Mouse (Mus musculus) liver, postnatal 0 days (tissue): Measurements from ENCODE around the gene Taar8a. TPM values are rescaled to one million over a fixed set of nuclear protein-coding genes. Genes with fewer than 3 reads are reported as not detected.
"Not testable (repeated sequence)": the region's sequence is repeated elsewhere in the genome, so short reads cannot be mapped to it uniquely, and the experiment has no call there.

Source experiments
- ATAC-seq: fragments of 200-750 bp; cut with Nextera tagmentation; 2 replicates; pipeline ENCODE4 v1.8.0; 2017; ENCODE audit warnings: mild to moderate bottlenecking, moderate library complexity
- DNase-seq: peaks from one replicate; pipeline ENCODE4 v3.0.0-alpha.2; 2016
- H3K27ac ChIP-seq: fragments of 300-500 bp; sonication (generic); 2 replicates; pipeline ENCODE4 v1.5.1; 2014; ENCODE audit warnings: antibody characterized with exemption, moderate library complexity, mild to moderate bottlenecking, low read depth
- H3K27me3 ChIP-seq: fragments of 300-500 bp; sonication (generic); 2 replicates; pipeline ENCODE4 v1.6.1; 2014; ENCODE audit warnings: low read length, control low read depth, mixed read lengths; ENCODE audit not compliant: insufficient read depth
- H3K36me3 ChIP-seq: fragments of 300-500 bp; sonication (generic); replicated peaks from 2 replicates; pipeline ENCODE4 v1.6.1; 2014; ENCODE audit warnings: mild to moderate bottlenecking, control low read depth, low read length, moderate library complexity, mixed read lengths; ENCODE audit not compliant: insufficient read depth
- H3K4me1 ChIP-seq: fragments of 300-500 bp; sonication (generic); 2 replicates; pipeline ENCODE4 v1.6.1; 2014; ENCODE audit warnings: antibody characterized with exemption, mild to moderate bottlenecking, control low read depth; ENCODE audit not compliant: insufficient read depth
- H3K4me2 ChIP-seq: fragments of 300-500 bp; sonication (generic); 2 replicates; pipeline ENCODE4 v1.6.1; 2014; ENCODE audit warnings: low read depth, mild to moderate bottlenecking, low read length, moderate library complexity, mixed read lengths
- H3K4me3 ChIP-seq: fragments of 300-500 bp; sonication (generic); 2 replicates; pipeline ENCODE4 v1.5.1; 2014; ENCODE audit warnings: low read depth, low read length
- H3K9ac ChIP-seq: fragments of 300-500 bp; sonication (generic); replicated peaks from 2 replicates; pipeline ENCODE4 v1.6.1; 2014; ENCODE audit warnings: mild to moderate bottlenecking, moderate library complexity
- H3K9me3 ChIP-seq: fragments of 300-500 bp; sonication (generic); 2 replicates; pipeline ENCODE4 v1.6.1; 2016; ENCODE audit warnings: mild to moderate bottlenecking, control low read depth, low read length, mixed read lengths
- CTCF ChIP-seq: sonication (generic); IDR thresholded peaks from 2 replicates; pipeline ENCODE4 v1.5.1; 2016; ENCODE audit warnings: antibody characterized with exemption, low read depth
- EP300 ChIP-seq: IDR thresholded peaks from 2 replicates; pipeline ENCODE4 v1.6.1; 2016; ENCODE audit warnings: antibody characterized with exemption, low read depth, mild to moderate bottlenecking
- WGBS: fragments of 180-500 bp; shearing (Covaris S2); extraction: QIAGEN DNeasy Blood & Tissue Kit; methylation state at CpG from one replicate; pipeline ENCODE4 v1.1.7; 2014; ENCODE audit not compliant: insufficient replicate concordance; 5-methylcytosine and 5-hydroxymethylcytosine counted together
- polyA plus RNA-seq: library from polyadenylated mRNA; unstranded; fragments of >200 nt; fragmentation: Nextera tagmentation; extraction: Ambion mirVana; gene quantifications from 2 replicates; pipeline ENCODE4 v1.2.1, GENCODE M21; 2015

Taar8a gene
- not detected in 2 replicates for polyA plus RNA-seq

DNA sequence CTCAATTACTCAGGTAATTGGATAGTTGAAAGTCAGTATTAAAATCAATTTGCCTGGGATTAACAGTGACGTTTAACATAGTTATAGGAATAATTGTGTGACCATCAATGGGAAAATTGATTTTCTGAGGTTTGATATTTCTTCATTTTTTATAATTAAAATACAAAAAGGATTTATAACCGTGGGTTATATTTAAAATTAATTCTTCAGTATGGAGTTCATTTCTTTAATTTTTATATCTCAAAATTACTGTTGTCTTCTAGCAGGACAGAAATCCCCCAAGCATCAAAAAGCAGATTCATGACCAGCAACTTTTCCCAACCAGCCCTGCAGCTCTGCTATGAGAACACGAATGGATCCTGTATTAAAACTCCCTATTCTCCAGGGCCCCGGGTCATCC, at the start of gene Taar8a:
Taar8a (plus strand) TSS at position 301 of the 400 bp plus-strand sequence.
- not testable (repeated sequence) for ATAC-seq, H3K9me3 ChIP-seq, H3K36me3 ChIP-seq, H3K4me1 ChIP-seq, H3K27ac ChIP-seq, H3K4me3 ChIP-seq, DNase-seq, H3K4me2 ChIP-seq, H3K27me3 ChIP-seq, H3K9ac ChIP-seq
- WGBS: 75% methylated on average over 2 of the region's 4 CpGs

- Histone ChIP-seq H3K4me1 (no peaks in the 10 kb centered on the region), H3K4me2 (no peak within 1 kb of the TSS), H3K9me3 (no peaks in the 10 kb centered on the region), H3K36me3 (no peaks in the 10 kb centered on the region), H3K9ac (no peak within 1 kb of the TSS), H3K27ac (no peak within 1 kb of the TSS), H3K27me3 (no peaks in the 10 kb centered on the region), H3K4me3 (no peak within 1 kb of the TSS)
- TF ChIP-seq CTCF (no peak), EP300 (no peak)
- no peak for DNase-seq
- no peak for ATAC-seq
Observed at GRCm38 (mm10) chr10:24026922-24027321, 49.4 kb upstream of the Taar8a start, which contains the start of gene Taar7d. TSS of gene Taar7d (plus strand) at chr10:24027222.

DNA sequence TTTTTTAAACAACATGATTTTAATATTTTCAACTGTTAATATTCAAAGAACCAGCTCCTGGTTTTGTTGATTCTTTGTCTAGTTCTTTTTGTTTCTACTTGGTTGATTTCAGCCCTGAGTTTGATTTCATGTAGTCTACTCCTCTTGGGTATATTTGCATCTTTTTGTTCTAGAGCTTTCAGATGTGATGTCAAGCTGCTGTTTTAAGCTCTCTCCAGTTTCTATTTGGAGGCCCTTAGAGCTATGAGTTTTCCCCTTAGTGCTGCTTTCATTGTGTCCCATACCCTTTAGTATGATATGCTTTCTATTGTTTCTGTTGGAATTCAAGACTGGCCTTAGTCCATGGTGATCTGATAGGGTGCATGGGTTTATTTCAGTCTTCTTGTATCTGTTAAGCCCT, 45.0 kb upstream of the Taar8a start:
- H3K27ac ChIP-seq: no peak overlapping the region
- no peak for DNase-seq
- H3K36me3 ChIP-seq: no peaks in the 10 kb centered on the region
- no peaks in the 10 kb centered on the region for H3K4me1 ChIP-seq
- no peaks in the 10 kb centered on the region for H3K9me3 ChIP-seq
- no peak overlapping the region for H3K4me2 ChIP-seq
- no peak overlapping the region for H3K4me3 ChIP-seq
- no peak for ATAC-seq
- no peaks in the 10 kb centered on the region for H3K27me3 ChIP-seq
- H3K9ac ChIP-seq: no peak overlapping the region
- TF ChIP-seq CTCF (no peak), EP300 (no peak)

DNA sequence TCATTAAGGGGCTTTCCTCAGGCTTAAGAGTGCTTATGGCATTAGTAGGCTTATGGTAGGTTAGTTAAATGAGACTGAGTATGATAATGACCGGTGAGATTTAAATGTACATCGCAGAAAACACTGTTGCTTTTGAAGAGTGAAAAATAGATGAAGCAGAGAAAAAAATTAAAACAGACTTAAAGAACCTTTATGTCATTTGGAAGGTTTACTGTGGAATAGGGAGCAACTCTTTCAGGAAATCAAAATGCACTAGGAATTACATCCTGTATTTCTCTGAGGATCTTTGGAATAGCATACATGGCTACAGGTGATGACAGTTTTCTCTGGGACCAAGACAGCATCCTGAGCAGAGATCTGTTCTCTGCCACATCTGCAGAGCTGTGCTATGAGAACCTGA, 39.0 kb upstream of the Taar8a start, which contains the start of gene Taar7e:
Taar7e (plus strand) TSS at position 301 of the 400 bp plus-strand sequence.
- Histone ChIP-seq H3K36me3 (no peaks in the 10 kb centered on the region), H3K27ac (no peak within 1 kb of the TSS), H3K4me3 (no peak within 1 kb of the TSS), H3K4me2 (no peak within 1 kb of the TSS), H3K27me3 (no peaks in the 10 kb centered on the region), H3K9ac (no peak within 1 kb of the TSS), H3K9me3 (no peaks in the 10 kb centered on the region), H3K4me1 (no peaks in the 10 kb centered on the region)
- 88% methylated on average over 2 of the region's 2 CpGs for WGBS
- no peak for ATAC-seq
- no peak for DNase-seq
- TF ChIP-seq EP300: no peak
- no peak for TF ChIP-seq CTCF

- Histone ChIP-seq H3K4me1 (no peaks in the 10 kb centered on the region), H3K4me2 (no peak overlapping the region), H3K9me3 (no peaks in the 10 kb centered on the region), H3K27me3 (no peaks in the 10 kb centered on the region), H3K36me3 (no peaks in the 10 kb centered on the region), H3K4me3 (no peak overlapping the region), H3K9ac (no peak overlapping the region), H3K27ac (no peak overlapping the region)
- TF ChIP-seq EP300: peak; percentile 60
- TF ChIP-seq CTCF: no peak
- DNase-seq (no peak), ATAC-seq (no peak)
- 48% methylated on average over 2 of the region's 2 CpGs for WGBS
Observed at GRCm38 (mm10) chr10:24040120-24040869, 36.0 kb upstream of the Taar8a start.

GRCm38 (mm10) chr10:24049210-24049609, 27.1 kb upstream of the Taar8a start, which contains the start of gene Taar7f:
TSS of gene Taar7f (plus strand) at chr10:24049510.
- no peaks in the 10 kb centered on the region for H3K36me3 ChIP-seq
- no peak within 1 kb of the TSS for H3K27ac ChIP-seq
- DNase-seq (no peak), ATAC-seq (no peak)
- TF ChIP-seq CTCF (no peak), EP300 (no peak)
- H3K9ac ChIP-seq: no peak within 1 kb of the TSS
- no peaks in the 10 kb centered on the region for H3K27me3 ChIP-seq
- H3K4me2 ChIP-seq: no peak within 1 kb of the TSS
- H3K4me1 ChIP-seq: no peaks in the 10 kb centered on the region
- no peaks in the 10 kb centered on the region for H3K9me3 ChIP-seq
- no peak within 1 kb of the TSS for H3K4me3 ChIP-seq
